Mouse (Mus musculus) stomach, postnatal 0 days (tissue): ENCODE data around the gene U2surp.
"Not testable (repeated sequence)": the region's sequence is repeated elsewhere in the genome, so short reads cannot be mapped to it uniquely, and the experiment has no call there.

Experiments
- CTCF ChIP-seq: IDR thresholded peaks from 2 replicates; pipeline ENCODE4 v1.5.1; 2016; ENCODE audit warnings: antibody characterized with exemption, low read depth, mild to moderate bottlenecking, moderate library complexity
- EP300 ChIP-seq: optimal IDR thresholded peaks from 2 replicates; pipeline ENCODE3; 2016; ENCODE audit warnings: antibody characterized with exemption

- not testable (repeated sequence) for TF ChIP-seq CTCF, EP300
Observed at GRCm38 (mm10) chr9:95469011-95469576, 42.7 kb downstream of the U2surp start.
